Mouse (Mus musculus) cerebellum, adult (tissue): ENCODE results near the gene Hs6st3.
"Not testable (repeated sequence)": the region's sequence is repeated elsewhere in the genome, so short reads cannot be mapped to it uniquely, and the experiment has no call there.

ENCODE experiments used
- ATAC-seq: cut with Nextera tagmentation; 2 replicates; pipeline ENCODE4 v1.9.2; 2017; ENCODE audit warnings: mild to moderate bottlenecking, moderate library complexity, mixed read lengths; ENCODE audit not compliant: insufficient number of reproducible peaks, low FRiP score, low TSS enrichment

The Hs6st3 gene

DNA sequence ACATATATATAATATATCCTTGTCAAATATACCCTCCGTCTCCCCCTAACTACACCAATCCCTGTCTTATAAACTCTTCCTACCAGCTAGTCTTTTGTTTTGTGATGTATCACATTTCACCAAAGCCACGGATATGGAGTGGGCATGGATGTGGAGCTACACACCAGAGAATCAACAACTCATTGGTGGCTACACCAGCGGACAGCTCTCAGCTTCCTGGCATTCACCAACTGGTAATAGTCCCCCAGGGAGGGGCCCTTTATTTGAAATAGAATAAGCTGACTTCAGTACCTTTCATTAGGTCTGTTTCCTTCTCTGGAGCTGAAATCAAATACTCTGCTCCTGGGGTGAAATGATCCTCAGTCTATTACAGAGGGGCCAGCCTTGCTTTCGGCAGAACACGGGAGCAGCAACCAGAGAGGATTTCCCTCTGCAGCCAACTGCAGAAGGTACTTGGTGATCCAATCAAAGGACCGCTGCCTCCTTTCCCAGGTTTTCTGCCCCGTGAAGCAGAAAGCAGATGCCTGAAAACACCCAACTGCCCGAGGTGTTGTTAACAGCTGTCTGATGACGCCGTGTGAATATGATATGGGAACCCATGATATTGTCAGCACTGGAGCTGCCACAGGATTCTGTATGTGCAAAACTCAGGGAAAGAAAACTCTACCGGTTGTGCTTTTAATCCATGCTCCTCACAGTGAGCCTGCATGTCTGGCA is 271.4 kb downstream of the Hs6st3 start:
- ATAC-seq, result no peak

- ATAC-seq, result no peak
These were observed 284.8 kb downstream of the Hs6st3 start for GRCm38 (mm10) chr14:119422894-119423293.

DNA sequence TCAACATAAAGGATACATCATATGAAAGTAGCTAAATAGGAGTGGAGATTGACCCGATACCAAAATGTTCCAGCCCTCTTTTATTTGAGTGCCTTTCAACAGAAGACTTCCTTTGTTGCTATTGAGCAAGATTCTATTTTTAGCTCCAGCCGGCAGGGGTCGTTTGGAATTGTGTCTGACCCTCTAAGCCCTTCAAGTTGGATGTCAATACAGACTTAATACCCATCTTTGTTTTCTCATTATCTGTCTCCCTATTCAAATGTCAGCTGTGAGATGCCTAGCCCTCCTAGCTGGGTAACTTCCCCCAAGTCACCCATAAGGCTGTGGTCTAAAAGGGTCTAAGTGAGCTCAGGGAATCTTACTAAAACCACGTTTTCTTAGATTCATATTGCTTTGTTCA is 312.3 kb downstream of the Hs6st3 start:
- ATAC-seq, result no peak

DNA sequence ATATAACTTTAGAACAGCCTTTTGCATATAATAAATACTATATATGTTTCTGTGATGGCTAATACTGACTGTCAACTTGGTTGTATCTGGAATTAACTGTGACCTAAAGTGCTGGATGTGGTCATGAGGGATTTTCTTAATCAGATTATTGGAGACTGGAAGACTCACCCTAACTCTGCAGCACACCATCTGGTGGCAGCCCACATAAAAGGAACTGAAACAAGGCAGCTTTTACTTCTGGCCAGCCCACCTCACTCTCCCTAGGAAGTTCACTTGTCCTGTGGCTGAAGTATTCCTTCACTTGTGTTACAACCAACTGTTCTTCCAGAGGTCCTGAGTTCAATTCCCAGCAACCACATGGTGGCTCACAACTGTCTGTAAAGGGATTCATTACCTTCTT is 313.5 kb downstream of the Hs6st3 start:
- ATAC-seq, result no peak

DNA sequence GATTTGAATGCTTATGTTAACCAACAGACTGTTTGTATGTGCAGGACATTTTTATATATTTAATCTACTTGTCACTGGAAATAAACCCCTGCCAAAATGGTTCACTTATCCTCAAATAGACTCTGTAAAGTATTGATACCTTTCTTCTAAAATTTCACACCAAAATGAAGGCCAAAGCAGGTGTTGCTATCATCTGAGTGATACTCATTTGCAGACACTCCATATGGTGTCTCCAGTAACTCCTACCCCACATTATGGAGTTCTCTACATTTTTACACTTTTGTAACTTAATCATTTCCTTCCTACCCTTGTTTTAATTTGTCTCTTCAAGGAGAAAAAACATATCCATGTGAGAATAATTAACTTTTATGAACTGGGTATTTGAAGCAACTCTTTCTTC is 314.2 kb downstream of the Hs6st3 start:
- ATAC-seq, result no peak

DNA sequence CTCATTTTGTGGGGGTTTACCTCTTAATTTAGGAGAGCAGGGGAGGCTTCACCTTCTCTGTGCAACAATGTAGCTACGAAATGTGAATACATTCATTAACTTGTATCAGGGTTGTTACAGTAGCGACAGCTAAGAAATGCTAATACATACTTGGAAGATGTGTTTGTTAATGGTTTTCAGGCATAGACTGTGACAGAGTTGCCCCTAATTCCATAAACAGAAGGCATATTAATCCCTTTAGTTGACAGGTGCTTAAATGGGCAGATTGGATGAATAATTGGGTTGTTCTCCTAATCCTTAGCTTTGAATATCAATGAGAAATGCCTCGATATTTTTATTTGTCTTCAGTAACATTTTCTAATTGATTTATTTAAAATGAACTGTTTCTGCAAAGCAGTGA is 314.7 kb downstream of the Hs6st3 start:
- no peak for ATAC-seq

DNA sequence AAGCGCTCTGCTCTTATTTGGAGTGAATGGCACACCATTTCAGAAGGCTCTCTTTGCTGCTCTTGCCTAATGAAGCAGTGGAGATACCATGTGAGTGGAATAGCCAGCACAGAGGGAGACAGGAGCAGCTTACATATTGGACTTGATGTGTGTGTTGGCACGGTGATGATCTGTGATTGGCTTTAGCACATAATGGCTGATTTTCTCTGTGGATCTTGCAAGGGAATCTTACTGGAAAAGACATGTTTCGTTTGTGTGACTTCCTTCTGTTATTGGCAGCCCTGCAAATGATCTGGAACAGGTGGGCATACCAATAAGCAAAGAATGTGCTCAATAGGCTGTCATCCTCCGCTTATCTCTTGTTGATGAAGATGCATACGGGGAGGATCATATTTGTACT is 326.2 kb downstream of the Hs6st3 start:
- no peak for ATAC-seq

- no peak for ATAC-seq
These were observed 326.7 kb downstream of the Hs6st3 start for GRCm38 (mm10) chr14:119464883-119465282.

DNA sequence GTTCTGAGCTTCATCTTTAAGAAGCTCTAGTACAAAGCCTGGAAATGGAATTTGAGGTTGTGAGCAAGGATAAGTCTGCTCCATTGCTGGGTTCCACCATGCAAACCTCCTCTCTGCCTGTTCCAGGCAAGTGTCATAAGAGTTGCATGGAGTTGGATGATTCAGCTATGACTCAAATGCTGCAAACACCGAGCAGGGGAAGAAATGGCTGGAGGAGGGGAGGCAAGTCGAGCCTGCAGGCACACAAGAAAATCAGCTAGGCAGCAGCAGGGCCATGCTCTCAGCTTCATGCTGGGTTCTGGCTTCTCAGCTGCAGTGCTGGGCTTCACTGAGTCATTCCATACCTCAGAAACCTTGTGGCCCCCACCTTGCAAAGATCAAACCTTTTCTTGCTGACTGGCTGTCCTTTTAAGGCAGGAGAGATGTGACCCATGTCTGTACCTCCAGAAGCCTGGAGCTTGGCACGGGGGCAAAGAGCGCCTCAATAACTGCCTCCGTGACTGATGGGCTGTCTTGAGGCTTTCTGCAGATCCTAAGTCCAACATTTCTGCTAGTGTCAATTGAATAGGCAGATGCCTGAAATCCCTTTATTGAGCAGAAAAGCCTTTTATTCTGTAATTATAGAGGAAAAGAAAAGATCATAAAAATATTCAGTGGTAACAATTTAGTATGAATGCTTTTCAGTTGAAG is 328.9 kb downstream of the Hs6st3 start:
- ATAC-seq, result no peak

- ATAC-seq, result no peak
These were observed 338.4 kb downstream of the Hs6st3 start for GRCm38 (mm10) chr14:119476582-119476981.

DNA sequence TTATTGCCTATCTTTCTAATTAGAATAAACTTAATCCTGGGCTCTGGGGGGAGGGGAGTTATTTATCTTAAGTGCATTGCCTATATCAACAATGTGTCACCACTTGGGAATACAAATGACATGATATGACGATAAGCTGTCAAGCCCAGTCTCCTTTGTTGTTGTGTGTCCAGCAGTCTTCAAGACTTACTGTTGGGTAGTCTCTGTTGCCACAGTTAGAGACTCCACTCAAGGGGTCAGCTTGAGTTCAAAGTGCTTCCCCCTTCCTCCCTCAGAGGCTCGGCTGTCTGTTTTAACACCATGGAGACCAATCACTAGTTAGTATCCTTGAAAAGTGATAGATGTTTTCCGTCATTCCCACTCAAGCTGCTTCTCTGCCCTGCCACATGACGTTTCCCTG is 339.7 kb downstream of the Hs6st3 start:
- no peak for ATAC-seq

- no peak for ATAC-seq
These were observed 351.0 kb downstream of the Hs6st3 start for GRCm38 (mm10) chr14:119488978-119489703.

DNA sequence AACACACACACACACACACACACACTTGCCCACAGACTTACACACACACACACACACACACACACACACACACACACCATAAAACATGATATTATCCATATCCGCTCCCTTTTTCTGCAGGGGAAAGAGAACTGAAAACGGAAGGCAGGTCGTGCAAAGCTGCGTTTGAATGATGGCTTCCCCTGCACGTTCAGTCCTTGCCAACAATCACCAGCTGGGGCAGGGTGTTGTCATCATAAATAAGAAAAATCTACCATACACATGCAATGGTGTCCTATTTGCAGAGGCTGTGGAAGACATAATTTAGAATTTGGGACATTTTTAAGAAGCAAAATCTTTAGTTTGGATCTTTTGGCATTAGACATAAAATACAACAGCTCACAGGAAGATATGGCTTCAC is 382.5 kb downstream of the Hs6st3 start:
- no peak for ATAC-seq

DNA sequence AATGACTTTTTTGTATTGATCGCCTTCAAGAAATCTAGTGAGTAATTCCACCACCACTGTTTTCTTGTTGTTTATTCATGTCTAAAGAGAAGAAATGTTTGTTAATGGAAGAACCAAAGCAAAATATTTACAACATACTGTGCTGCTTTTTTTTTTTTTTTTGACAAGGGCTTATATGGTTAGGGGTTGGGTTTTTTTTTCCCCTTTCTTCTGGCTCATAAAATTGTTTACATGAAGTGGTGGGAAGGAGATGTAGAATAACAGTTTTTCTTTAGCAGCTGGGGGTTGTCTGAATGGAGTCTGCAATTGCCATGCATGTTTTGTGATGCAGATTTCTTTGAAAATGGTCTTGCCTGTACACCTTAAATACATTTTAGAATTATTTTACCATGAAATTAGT is 382.9 kb downstream of the Hs6st3 start:
- no peak for ATAC-seq

- ATAC-seq, result no peak
These were observed 394.9 kb downstream of the Hs6st3 start for GRCm38 (mm10) chr14:119532889-119533546.

GRCm38 (mm10) chr14:119540505-119540904 is 402.4 kb downstream of the Hs6st3 start:
- ATAC-seq, result no peak

DNA sequence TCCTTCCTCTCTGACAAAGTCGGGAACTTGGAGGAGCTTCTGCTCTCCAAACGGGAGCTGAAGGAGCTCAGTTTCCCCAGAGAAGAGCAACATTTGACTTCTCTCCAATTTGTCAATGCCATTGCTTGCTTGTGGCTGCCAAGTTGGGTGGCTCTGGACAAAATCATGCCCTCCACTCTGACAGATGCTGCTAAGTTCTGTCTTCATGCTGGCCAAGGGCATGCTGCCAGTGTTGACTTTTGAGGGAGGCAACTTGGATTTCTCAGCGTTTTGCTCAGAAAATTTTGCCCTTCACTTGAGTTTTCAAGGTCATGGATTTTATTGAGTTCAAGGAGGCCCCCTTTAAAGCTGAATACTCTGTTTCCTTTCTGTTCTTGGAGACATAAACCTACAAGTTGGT is 406.5 kb downstream of the Hs6st3 start:
- ATAC-seq, result no peak

DNA sequence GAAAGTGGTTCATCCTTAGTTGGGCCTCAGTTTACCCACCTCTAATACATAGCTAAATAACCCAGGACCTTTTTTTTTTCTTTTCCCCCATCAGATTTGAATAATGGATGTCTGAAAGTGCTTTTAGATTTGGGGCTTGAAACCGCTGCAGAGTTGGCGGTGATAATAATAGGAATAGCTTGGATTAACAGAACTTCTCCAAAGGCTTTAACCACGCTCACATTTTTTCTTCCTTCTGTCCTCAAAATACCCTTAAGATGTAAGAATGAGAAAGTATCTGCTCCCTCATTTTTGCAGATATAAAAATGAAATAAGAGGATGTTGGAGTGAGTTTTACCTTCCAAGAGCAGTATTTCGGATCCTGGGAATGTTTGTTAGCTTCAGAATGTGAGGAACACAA is 420.2 kb downstream of the Hs6st3 start:
- ATAC-seq, result no peak

GRCm38 (mm10) chr14:119582039-119582508 is 443.9 kb downstream of the Hs6st3 start:
- ATAC-seq, result no peak

DNA sequence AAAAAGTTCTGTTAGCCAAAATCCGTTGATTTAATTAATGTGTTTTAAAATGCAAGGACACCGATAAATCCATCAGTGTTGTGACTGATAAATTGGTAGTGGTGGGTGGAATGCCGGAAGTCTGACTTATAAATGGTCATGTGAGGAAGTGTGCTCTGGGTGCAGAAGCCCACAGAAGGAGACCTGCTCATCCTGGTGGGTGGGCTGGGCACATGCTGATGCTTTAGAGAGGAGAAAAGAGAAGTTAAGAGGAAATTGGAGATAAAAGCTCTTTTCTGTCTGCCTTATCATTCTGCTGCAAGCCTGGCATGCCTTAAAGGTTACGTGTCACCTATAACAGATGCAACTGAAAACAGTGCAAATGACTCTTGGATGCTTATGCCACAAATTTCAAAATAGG is 446.9 kb downstream of the Hs6st3 start:
- no peak for ATAC-seq

DNA sequence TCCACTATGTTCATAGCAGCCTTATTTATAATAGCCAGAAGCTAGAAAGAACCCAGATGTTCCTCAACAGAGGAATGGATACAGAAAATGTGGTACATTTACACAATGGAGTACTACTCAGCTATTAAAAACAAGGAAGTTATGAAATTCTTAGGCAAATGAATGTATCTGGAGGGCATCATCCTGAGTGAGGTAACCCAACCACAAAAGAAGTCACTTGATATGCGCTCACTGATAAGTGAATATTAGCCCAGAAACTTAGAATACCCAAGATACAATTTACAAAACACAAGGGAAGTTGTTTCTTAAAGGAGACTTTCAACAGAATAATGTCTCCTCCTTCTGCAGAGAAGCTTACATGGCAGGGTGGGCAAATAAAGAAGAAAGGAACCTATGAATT is 449.2 kb downstream of the Hs6st3 start:
- ATAC-seq, result not testable (repeated sequence)
